Comparison of ENCODE assay signal across 32 mouse cellular contexts in the genomic region with DNA sequence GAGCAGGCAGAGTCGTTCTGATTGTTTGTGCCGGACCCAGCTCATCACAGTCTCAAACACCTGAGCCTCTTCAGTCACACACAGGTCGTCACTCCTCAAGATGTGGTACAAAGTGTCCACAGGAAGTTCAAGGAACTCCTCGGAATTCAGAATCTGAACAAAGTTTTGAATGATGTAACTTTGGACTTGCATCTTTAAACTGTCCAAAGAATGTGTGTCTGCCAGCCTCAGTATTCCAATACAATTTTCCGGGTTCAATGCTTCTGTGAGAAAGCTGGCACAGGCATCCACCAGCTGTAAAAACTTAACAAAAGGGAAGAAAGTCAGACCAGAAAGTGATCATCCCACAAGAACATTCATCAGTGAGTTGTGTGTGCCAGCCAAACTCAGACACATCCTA.
"Had no signal": no experiment of that assay in that cellular context is flagged by ENCODE, and none has a peak within 500 bp of the region (broad histone marks: within the 10 kb centered on the region; RNA-seq: fewer than 3 reads in every experiment).

No protein-coding gene starts in this region.

- H3K27me3 ChIP-seq: limb, embryonic 12.5 days; limb, embryonic 13.5 days; limb, embryonic 15.5 days; liver, embryonic 12.5 days; liver, embryonic 13.5 days; liver, embryonic 15.5 days; lung, embryonic 15.5 days; megakaryocyte, embryonic 14.5 days; midbrain, embryonic 12.5 days; midbrain, embryonic 13.5 days; midbrain, embryonic 15.5 days; neural tube, embryonic 12.5 days had no signal

- H3K4me1 ChIP-seq: limb, embryonic 10.5 days; limb, embryonic 12.5 days; limb, embryonic 13.5 days; limb, embryonic 15.5 days; liver, embryonic 12.5 days; liver, embryonic 13.5 days; liver, embryonic 15.5 days; midbrain, embryonic 10.5 days; midbrain, embryonic 12.5 days; midbrain, embryonic 13.5 days; midbrain, embryonic 15.5 days; neural tube, embryonic 12.5 days had no signal

- ATAC-seq: liver, embryonic 12.5 days; liver, postnatal 0 days; lung, postnatal 0 days; midbrain, embryonic 13.5 days; midbrain, embryonic 15.5 days; midbrain, embryonic 16.5 days had no signal

- H3K36me3 ChIP-seq: limb, embryonic 10.5 days; limb, embryonic 12.5 days; limb, embryonic 13.5 days; limb, embryonic 15.5 days; liver, embryonic 12.5 days; liver, embryonic 13.5 days; liver, embryonic 15.5 days; lung, embryonic 15.5 days; midbrain, embryonic 10.5 days; midbrain, embryonic 12.5 days; midbrain, embryonic 13.5 days; midbrain, embryonic 15.5 days; neural tube, embryonic 12.5 days had no signal

- DNase-seq: left cerebral cortex, postnatal 4 days; liver; liver, embryonic 13.5 days; liver, postnatal 0 days; lung, adult 18-20 months; lung, adult 2 months; lung, embryonic 14.5 days; lung, postnatal 10 days; lung, postnatal 14 days; lung, postnatal 36 days; lung, postnatal 4 days; midbrain, embryonic 14.5 days had no signal

- H3K4me2 ChIP-seq: limb, embryonic 12.5 days; limb, embryonic 13.5 days; limb, embryonic 15.5 days; liver, embryonic 11.5 days; liver, embryonic 12.5 days; liver, embryonic 13.5 days; liver, embryonic 15.5 days; lung, embryonic 14.5 days; lung, embryonic 15.5 days; midbrain, embryonic 11.5 days; midbrain, embryonic 12.5 days; midbrain, embryonic 13.5 days; midbrain, embryonic 15.5 days; neural tube, embryonic 12.5 days had no signal

- H3K4me3 ChIP-seq: limb, embryonic 10.5 days; limb, embryonic 12.5 days; limb, embryonic 13.5 days; limb, embryonic 15.5 days; liver, embryonic 12.5 days; liver, embryonic 13.5 days; liver, embryonic 15.5 days; lung, embryonic 15.5 days; megakaryocyte, embryonic 14.5 days; midbrain, embryonic 10.5 days; midbrain, embryonic 12.5 days; midbrain, embryonic 13.5 days; midbrain, embryonic 15.5 days; myocyte; neural tube, embryonic 12.5 days had no signal

- H3K27ac ChIP-seq: limb, embryonic 10.5 days; limb, embryonic 12.5 days; limb, embryonic 13.5 days; limb, embryonic 15.5 days; liver, embryonic 12.5 days; liver, embryonic 13.5 days; liver, embryonic 14.5 days; liver, embryonic 15.5 days; lung, embryonic 15.5 days; macrophage; midbrain, embryonic 10.5 days; midbrain, embryonic 12.5 days; midbrain, embryonic 13.5 days; midbrain, embryonic 15.5 days; neural tube, embryonic 12.5 days had no signal

- H3K9ac ChIP-seq: limb, embryonic 12.5 days; limb, embryonic 13.5 days; limb, embryonic 15.5 days; liver, embryonic 12.5 days; liver, embryonic 13.5 days; liver, embryonic 14.5 days; liver, embryonic 15.5 days; liver, postnatal 0 days; lung, embryonic 14.5 days; lung, embryonic 15.5 days; midbrain, embryonic 12.5 days; midbrain, embryonic 13.5 days; midbrain, embryonic 15.5 days; neural tube, embryonic 12.5 days had no signal

- H3K9me3 ChIP-seq: limb, embryonic 10.5 days; limb, embryonic 12.5 days; limb, embryonic 13.5 days; limb, embryonic 15.5 days; liver, embryonic 12.5 days; liver, embryonic 13.5 days; liver, embryonic 15.5 days; lung, embryonic 15.5 days; megakaryocyte, embryonic 14.5 days; midbrain, embryonic 10.5 days; midbrain, embryonic 12.5 days; midbrain, embryonic 13.5 days; midbrain, embryonic 15.5 days; neural tube, embryonic 12.5 days had no signal
